Mouse (Mus musculus) right cerebral cortex, postnatal 14 days (tissue): ENCODE data around the gene Rnf32.

ENCODE experiments used
- DNase-seq: peaks from one replicate; pipeline ENCODE4 v3.0.0; 2022

Rnf32 gene

GRCm38 (mm10) chr5:29274746-29275145 lies 79.0 kb downstream of the Rnf32 start:
- no peak for DNase-seq
